Mouse (Mus musculus) T-helper 17 cell (primary cell): ENCODE data around the gene Rnf146.
"Not testable (repeated sequence)": the region's sequence is repeated elsewhere in the genome, so short reads cannot be mapped to it uniquely, and the experiment has no call there.

Experiments used
- in situ Hi-C, 2 experiments: fragments of 300-600 bp; cut with MboI, MseI; formaldehyde crosslinking; loops; 1 replicate in 1 of 2; 2 replicates in 1 of 2; pipeline ENCODE4 v1.15.1; 2025; ENCODE audit warnings: high pct_unique_total_duplicates in 2 of 2

Rnf146 gene

GRCm38 (mm10) chr10:29362197-29362900 is at the start of gene Rnf146:
Gene Rnf146 (minus strand): TSS chr10:29362442.
- in situ Hi-C loops: loop anchor here (10.0 to 25.0 kb wide), 3 partner anchors 1250 to 1952 kb away; partner anchors contain the start of genes Hddc2 (in 1 of the 2), Ncoa7 (in 1 of the 2) and Trmt11 (in 1 of the 2)

- in situ Hi-C loops: no loop called here
Measured at GRCm38 (mm10) chr10:29402656-29403268, 40.5 kb upstream of the Rnf146 start.

GRCm38 (mm10) chr10:29394890-29395289 is 32.6 kb upstream of the Rnf146 start:
- in situ Hi-C loops: not testable (repeated sequence)

- in situ Hi-C loops: no loop called here
Measured at GRCm38 (mm10) chr10:29381558-29381957, 19.3 kb upstream of the Rnf146 start.

GRCm38 (mm10) chr10:29374065-29374464 is 11.8 kb upstream of the Rnf146 start:
- in situ Hi-C loops: loop anchor here in 1 of 2 experiments (25.0 kb wide), 1 partner anchor 1238 kb away; the partner anchor contains the start of gene Trmt11

GRCm38 (mm10) chr10:29361464-29362196 is 612 bp downstream of the Rnf146 start:
- in situ Hi-C loops: loop anchor here (10.0 to 25.0 kb wide), 3 partner anchors 1251 to 1953 kb away; partner anchors contain the start of genes Hddc2 (in 1 of the 2), Ncoa7 (in 1 of the 2) and Trmt11 (in 1 of the 2)

GRCm38 (mm10) chr10:29361095-29361463 is 1.2 kb downstream of the Rnf146 start:
- in situ Hi-C loops: loop anchor here (10.0 to 25.0 kb wide), 3 partner anchors 1251 to 1954 kb away; partner anchors contain the start of genes Hddc2 (in 1 of the 2), Ncoa7 (in 1 of the 2) and Trmt11 (in 1 of the 2)

- in situ Hi-C loops: loop anchor here (10.0 to 25.0 kb wide), 2 partner anchors 1151 to 1258 kb away; partner anchors contain the start of gene Trmt11 (in 1 of the 2)
Measured at GRCm38 (mm10) chr10:29354183-29354582, 8.1 kb downstream of the Rnf146 start.

GRCm38 (mm10) chr10:29352575-29352974 is 9.7 kb downstream of the Rnf146 start:
- in situ Hi-C loops: loop anchor here (10.0 to 25.0 kb wide), 2 partner anchors 1152 to 1260 kb away; partner anchors contain the start of gene Trmt11 (in 1 of the 2)

GRCm38 (mm10) chr10:29351420-29351819 is 10.8 kb downstream of the Rnf146 start:
- in situ Hi-C loops: loop anchor here (10.0 to 25.0 kb wide), 2 partner anchors 1153 to 1261 kb away; partner anchors contain the start of gene Trmt11 (in 1 of the 2)

GRCm38 (mm10) chr10:29346638-29347037 is 15.6 kb downstream of the Rnf146 start:
- in situ Hi-C loops: no loop called here

- in situ Hi-C loops: no loop called here
Measured at GRCm38 (mm10) chr10:29344232-29344631, 18.0 kb downstream of the Rnf146 start.

GRCm38 (mm10) chr10:29338355-29339056 is 23.7 kb downstream of the Rnf146 start:
- in situ Hi-C loops: no loop called here

- in situ Hi-C loops: no loop called here
Measured at GRCm38 (mm10) chr10:29333836-29334235, 28.4 kb downstream of the Rnf146 start.

- in situ Hi-C loops: loop anchor here in 1 of 2 experiments (25.0 kb wide), 1 partner anchor 1487 kb away; the partner anchor contains the start of gene Ncoa7
Measured at GRCm38 (mm10) chr10:29324817-29325216, 37.4 kb downstream of the Rnf146 start.

- in situ Hi-C loops: loop anchor here (10.0 to 25.0 kb wide), 3 partner anchors 1401 to 2001 kb away; partner anchors contain the start of genes Hddc2 (in 1 of the 2) and Ncoa7 (in 1 of the 2)
Measured at GRCm38 (mm10) chr10:29313905-29314304, 48.3 kb downstream of the Rnf146 start.

GRCm38 (mm10) chr10:29313064-29313638 is 49.1 kb downstream of the Rnf146 start, which contains the start of gene Echdc1:
Gene Echdc1 (plus strand): TSS chr10:29313166.
- in situ Hi-C loops: loop anchor here (10.0 to 25.0 kb wide), 3 partner anchors 1402 to 2002 kb away; partner anchors contain the start of genes Hddc2 (in 1 of the 2) and Ncoa7 (in 1 of the 2)

- in situ Hi-C loops: loop anchor here (10.0 to 25.0 kb wide), 3 partner anchors 1403 to 2003 kb away; partner anchors contain the start of genes Hddc2 (in 1 of the 2) and Ncoa7 (in 1 of the 2)
Measured at GRCm38 (mm10) chr10:29311480-29312219, 50.6 kb downstream of the Rnf146 start.

GRCm38 (mm10) chr10:29302230-29302629 is 60.0 kb downstream of the Rnf146 start:
- in situ Hi-C loops: loop anchor here in 1 of 2 experiments (25.0 kb wide), 1 partner anchor 1510 kb away; the partner anchor contains the start of gene Ncoa7
